Mouse (Mus musculus): ENCODE results near the gene Fer. TPM values are rescaled to one million over a fixed set of nuclear protein-coding genes. Genes with fewer than 3 reads are reported as not detected.

Gene Fer
- polyA plus RNA-seq, 1 experiment from 2014 or later = 31.5 TPM

GRCm38 (mm10) chr17:63974253-63974652 lies 111.4 kb downstream of the Fer start:
- Histone ChIP-seq H3K4me3 (replicated peaks) (no peak overlapping the region), H3K4me1 (no peaks in the 10 kb centered on the region), H3K4me2 (replicated peaks) (no peak overlapping the region), H3K9me3 (replicated peaks) (no peaks in the 10 kb centered on the region), H3K9ac (no peak overlapping the region), H3K27me3 (no peaks in the 10 kb centered on the region), H3K27ac (replicated peaks) (no peak overlapping the region), H3K36me3 (0 out of 2 replicates have a peak, but pooled peaks cover 5% of the 10 kb centered on the region)
- no peak for ATAC-seq (ENCODE audit: insufficient number of reproducible peaks, low FRiP score, low TSS enrichment, low read depth)
- WGBS = 74% methylated on average over 5 of the region's 5 CpGs

GRCm38 (mm10) chr17:63978794-63979571 lies 116.1 kb downstream of the Fer start:
- no peaks in the 10 kb centered on the region for H3K27me3 ChIP-seq
- no peak overlapping the region for H3K4me2 ChIP-seq (replicated peaks)
- 80% methylated on average over 4 of the region's 4 CpGs for WGBS
- H3K4me3 ChIP-seq (replicated peaks) = no peak overlapping the region
- ATAC-seq (ENCODE audit: insufficient number of reproducible peaks, low FRiP score, low TSS enrichment, low read depth) = no peak
- no peak overlapping the region for H3K27ac ChIP-seq (replicated peaks)
- H3K4me1 ChIP-seq = no peaks in the 10 kb centered on the region
- no peaks in the 10 kb centered on the region for H3K9me3 ChIP-seq (replicated peaks)
- no peak overlapping the region for H3K9ac ChIP-seq
- 0 out of 2 replicates have a peak, but pooled peaks cover 5% of the 10 kb centered on the region for H3K36me3 ChIP-seq

- no peak overlapping the region for H3K27ac ChIP-seq (replicated peaks)
- 84% methylated on average over 3 of the region's 3 CpGs for WGBS
- H3K4me1 ChIP-seq = no peaks in the 10 kb centered on the region
- H3K27me3 ChIP-seq = no peaks in the 10 kb centered on the region
- no peak overlapping the region for H3K4me2 ChIP-seq (replicated peaks)
- H3K9me3 ChIP-seq (replicated peaks) = no peaks in the 10 kb centered on the region
- no peak overlapping the region for H3K4me3 ChIP-seq (replicated peaks)
- H3K9ac ChIP-seq = no peak overlapping the region
- H3K36me3 ChIP-seq = no peaks in the 10 kb centered on the region
- no peak for ATAC-seq (ENCODE audit: insufficient number of reproducible peaks, low FRiP score, low TSS enrichment, low read depth)
Measured at GRCm38 (mm10) chr17:63980167-63980566, 117.3 kb downstream of the Fer start.

- WGBS = 73% methylated on average over 2 of the region's 2 CpGs
- H3K4me1 ChIP-seq = no peaks in the 10 kb centered on the region
- no peaks in the 10 kb centered on the region for H3K36me3 ChIP-seq
- H3K4me2 ChIP-seq (replicated peaks) = no peak overlapping the region
- no peak overlapping the region for H3K9ac ChIP-seq
- H3K4me3 ChIP-seq (replicated peaks) = no peak overlapping the region
- no peaks in the 10 kb centered on the region for H3K27me3 ChIP-seq
- H3K27ac ChIP-seq (replicated peaks) = no peak overlapping the region
- ATAC-seq (ENCODE audit: insufficient number of reproducible peaks, low FRiP score, low TSS enrichment, low read depth) = no peak
- no peaks in the 10 kb centered on the region for H3K9me3 ChIP-seq (replicated peaks)
Measured at GRCm38 (mm10) chr17:63988710-63989109, 125.8 kb downstream of the Fer start.

GRCm38 (mm10) chr17:63991160-63991559 lies 128.3 kb downstream of the Fer start:
- Histone ChIP-seq H3K4me2 (replicated peaks) (no peak overlapping the region), H3K9me3 (replicated peaks) (no peaks in the 10 kb centered on the region), H3K36me3 (no peaks in the 10 kb centered on the region), H3K4me3 (replicated peaks) (no peak overlapping the region), H3K9ac (no peak overlapping the region), H3K27me3 (no peaks in the 10 kb centered on the region), H3K4me1 (no peaks in the 10 kb centered on the region), H3K27ac (replicated peaks) (no peak overlapping the region)
- ATAC-seq (ENCODE audit: insufficient number of reproducible peaks, low FRiP score, low TSS enrichment, low read depth) = no peak
- WGBS = 83% methylated on average over 3 of the region's 3 CpGs

- Histone ChIP-seq H3K4me1 (no peaks in the 10 kb centered on the region), H3K9me3 (replicated peaks) (no peaks in the 10 kb centered on the region), H3K27ac (replicated peaks) (no peak overlapping the region), H3K4me3 (replicated peaks) (no peak overlapping the region), H3K4me2 (replicated peaks) (no peak overlapping the region), H3K9ac (no peak overlapping the region), H3K27me3 (no peaks in the 10 kb centered on the region), H3K36me3 (no peaks in the 10 kb centered on the region)
- WGBS = 98% methylated on average over 1 of the region's 1 CpGs
- ATAC-seq (ENCODE audit: insufficient number of reproducible peaks, low FRiP score, low TSS enrichment, low read depth) = no peak
Measured at GRCm38 (mm10) chr17:63995921-63996320, 133.1 kb downstream of the Fer start.

GRCm38 (mm10) chr17:63997643-63998042 lies 134.8 kb downstream of the Fer start:
- Histone ChIP-seq H3K9ac (no peak overlapping the region), H3K4me2 (replicated peaks) (no peak overlapping the region), H3K4me1 (no peaks in the 10 kb centered on the region), H3K9me3 (replicated peaks) (no peaks in the 10 kb centered on the region), H3K4me3 (replicated peaks) (no peak overlapping the region), H3K27ac (replicated peaks) (no peak overlapping the region), H3K27me3 (no peaks in the 10 kb centered on the region), H3K36me3 (no peaks in the 10 kb centered on the region)
- no peak for ATAC-seq (ENCODE audit: insufficient number of reproducible peaks, low FRiP score, low TSS enrichment, low read depth)
- 79% methylated on average over 6 of the region's 6 CpGs for WGBS

GRCm38 (mm10) chr17:64003444-64003843 lies 140.6 kb downstream of the Fer start:
- Histone ChIP-seq H3K27me3 (no peaks in the 10 kb centered on the region), H3K4me3 (replicated peaks) (no peak overlapping the region), H3K36me3 (no peaks in the 10 kb centered on the region), H3K4me2 (replicated peaks) (no peak overlapping the region), H3K9ac (no peak overlapping the region), H3K27ac (replicated peaks) (no peak overlapping the region), H3K9me3 (replicated peaks) (no peaks in the 10 kb centered on the region), H3K4me1 (no peaks in the 10 kb centered on the region)
- WGBS = 55% methylated on average over 13 of the region's 13 CpGs
- ATAC-seq (ENCODE audit: insufficient number of reproducible peaks, low FRiP score, low TSS enrichment, low read depth) = no peak

GRCm38 (mm10) chr17:64005575-64006249 lies 142.8 kb downstream of the Fer start:
- ATAC-seq (ENCODE audit: insufficient number of reproducible peaks, low FRiP score, low TSS enrichment, low read depth) = no peak
- Histone ChIP-seq H3K4me2 (replicated peaks) (no peak overlapping the region), H3K27ac (replicated peaks) (no peak overlapping the region), H3K9me3 (replicated peaks) (no peaks in the 10 kb centered on the region), H3K27me3 (no peaks in the 10 kb centered on the region), H3K4me3 (replicated peaks) (no peak overlapping the region), H3K9ac (no peak overlapping the region), H3K36me3 (no peaks in the 10 kb centered on the region), H3K4me1 (no peaks in the 10 kb centered on the region)
- WGBS = 83% methylated on average over 4 of the region's 4 CpGs

- H3K27ac ChIP-seq (replicated peaks) = no peak overlapping the region
- no peak overlapping the region for H3K4me2 ChIP-seq (replicated peaks)
- no peaks in the 10 kb centered on the region for H3K9me3 ChIP-seq (replicated peaks)
- H3K4me3 ChIP-seq (replicated peaks) = no peak overlapping the region
- 81% methylated on average over 4 of the region's 4 CpGs for WGBS
- no peak overlapping the region for H3K9ac ChIP-seq
- 0 out of 2 replicates have a peak, but pooled peaks cover 4% of the 10 kb centered on the region for H3K4me1 ChIP-seq
- H3K36me3 ChIP-seq = 0 out of 2 replicates have a peak, but pooled peaks cover 3% of the 10 kb centered on the region
- no peaks in the 10 kb centered on the region for H3K27me3 ChIP-seq
- ATAC-seq (ENCODE audit: insufficient number of reproducible peaks, low FRiP score, low TSS enrichment, low read depth) = no peak
Measured at GRCm38 (mm10) chr17:64016606-64017005, 153.7 kb downstream of the Fer start.

GRCm38 (mm10) chr17:64018240-64018639 lies 155.4 kb downstream of the Fer start:
- no peaks in the 10 kb centered on the region for H3K9me3 ChIP-seq (replicated peaks)
- no peak overlapping the region for H3K27ac ChIP-seq (replicated peaks)
- H3K27me3 ChIP-seq = no peaks in the 10 kb centered on the region
- no peak overlapping the region for H3K4me2 ChIP-seq (replicated peaks)
- 85% methylated on average over 6 of the region's 6 CpGs for WGBS
- H3K36me3 ChIP-seq = 0 out of 2 replicates have a peak, but pooled peaks cover 3% of the 10 kb centered on the region
- H3K9ac ChIP-seq = no peak overlapping the region
- 0 out of 2 replicates have a peak, but pooled peaks cover 4% of the 10 kb centered on the region for H3K4me1 ChIP-seq
- no peak overlapping the region for H3K4me3 ChIP-seq (replicated peaks)
- no peak for ATAC-seq (ENCODE audit: insufficient number of reproducible peaks, low FRiP score, low TSS enrichment, low read depth)

All from embryonic facial prominence, embryonic 15.5 days (tissue).